Mouse (Mus musculus) ES-Bruce4 (cell line): Measurements from ENCODE around the gene Fam122a.

Experiments
- CTCF ChIP-seq: IDR thresholded peaks from one replicate; pipeline ENCODE4 v1.8.1; 2011; ENCODE audit warnings: low read depth, low read length
- EP300 ChIP-seq: IDR thresholded peaks from 2 replicates; pipeline ENCODE4 v1.6.1; 2011; ENCODE audit warnings: low read depth, low read length; ENCODE audit not compliant: insufficient read depth

GRCm38 (mm10) chr19:24450740-24451139 lies 26.4 kb downstream of the Fam122a start:
- TF ChIP-seq CTCF (no peak), EP300 (no peak)
